Comparison of ENCODE assay signal across 9 mouse cellular contexts in the genomic region with DNA sequence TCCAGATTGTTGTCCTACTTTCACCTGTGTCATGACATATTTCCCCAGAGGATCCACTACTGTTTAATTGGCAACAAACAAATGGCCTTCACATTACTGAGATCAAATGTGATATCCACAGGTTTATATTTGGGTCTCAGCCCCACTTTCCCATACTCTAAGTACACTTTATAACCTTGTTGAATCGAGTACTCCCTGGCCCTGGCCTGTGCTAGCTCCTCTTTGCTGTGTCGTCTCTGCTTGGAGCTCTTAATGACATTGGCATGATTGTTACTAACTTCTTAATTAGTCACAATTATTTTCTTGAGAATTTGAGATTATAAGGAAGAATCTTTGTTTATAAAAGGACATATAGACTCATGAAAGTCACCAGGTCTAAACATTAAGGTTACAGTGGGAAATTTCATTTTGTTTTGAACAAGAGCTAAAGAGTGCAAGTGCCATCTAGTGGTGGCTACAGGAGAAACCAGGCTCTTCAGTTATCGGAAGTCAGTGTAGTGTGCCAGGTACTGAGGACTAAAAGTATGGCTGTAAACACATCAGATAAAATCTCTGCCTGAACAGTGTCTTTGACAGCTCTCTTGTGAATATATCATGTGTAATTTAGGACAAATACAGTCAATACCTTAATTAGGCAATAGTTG. TPM values are rescaled to one million over a fixed set of nuclear protein-coding genes. Genes with fewer than 3 reads are reported as not detected.
DNase-seq lines count a peak whose midpoint lies in the region; ATAC-seq and TF ChIP-seq lines count a peak whose summit lies in the region.
"Had no signal": no experiment of that assay in that cellular context is flagged by ENCODE, and none has a peak within 500 bp of the region (broad histone marks: within the 10 kb centered on the region; RNA-seq: fewer than 3 reads in every experiment).

No protein-coding gene starts in this region.

- peak; percentile 43 for DNase-seq in ES-CJ7 (ENCODE audit: low read depth, low spot score)
- peak; percentile 50 for DNase-seq in embryo, embryonic 11 days
- DNase-seq in layer of hippocampus, adult 2 months (ENCODE audit: low spot score in 2 of 2), result peak; percentile 13 to 18
- DNase-seq in retina, postnatal 1 day, result peak; percentile 44
- no peak for DNase-seq in gastrocnemius, postnatal 25 days
- DNase-seq in heart, postnatal 36 days, result no peak

- H3K27me3 ChIP-seq in intestine, postnatal 0 days (replicated peaks; ENCODE audit: control insufficient read depth, insufficient read depth, low read length), result no peaks in the 10 kb centered on the region
- H3K27me3 ChIP-seq in intestine, embryonic 16.5 days (replicated peaks; ENCODE audit: control insufficient read depth, insufficient read depth, low read length), result no peaks in the 10 kb centered on the region

- intact Hi-C loops in heart, postnatal 36 days (cut with DNase I), result loop anchor here (2.0 to 5.0 kb wide), 2 partner anchors 127 to 571 kb away; no protein-coding TSS in a partner anchor

- no peak overlapping the region for H3K4me2 ChIP-seq in intestine, postnatal 0 days (replicated peaks; ENCODE audit: low read depth)
- H3K4me2 ChIP-seq in intestine, embryonic 16.5 days (ENCODE audit: low read depth, low read length), result no peak overlapping the region

- no peaks in the 10 kb centered on the region for H3K9me3 ChIP-seq in intestine, postnatal 0 days (ENCODE audit: control insufficient read depth)
- no peaks in the 10 kb centered on the region for H3K9me3 ChIP-seq in intestine, embryonic 16.5 days (ENCODE audit: control insufficient read depth, low read length)

- no peaks in the 10 kb centered on the region for H3K36me3 ChIP-seq in intestine, postnatal 0 days (ENCODE audit: control insufficient read depth, insufficient read depth)
- H3K36me3 ChIP-seq in intestine, embryonic 16.5 days (ENCODE audit: control insufficient read depth, insufficient read depth, low read length), result no peaks in the 10 kb centered on the region

- no peaks in the 10 kb centered on the region for H3K4me1 ChIP-seq in intestine, postnatal 0 days (replicated peaks; ENCODE audit: control insufficient read depth, insufficient read depth, low read length)
- no peaks in the 10 kb centered on the region for H3K4me1 ChIP-seq in intestine, embryonic 16.5 days (ENCODE audit: control insufficient read depth, insufficient read depth, low read length)

- TF ChIP-seq CTCF in intestine, postnatal 0 days (IDR thresholded peaks at IDR 0.05; ENCODE audit: low read depth), result peak; percentile 83
- TF ChIP-seq CTCF in layer of hippocampus, adult 2 months (conservative IDR thresholded peaks at IDR 0.05), result peak; percentile 89

- no peak overlapping the region for H3K9ac ChIP-seq in intestine, postnatal 0 days (ENCODE audit: low read depth, low read length)
- H3K9ac ChIP-seq in intestine, embryonic 16.5 days (ENCODE audit: low read depth, low read length), result no peak overlapping the region

- H3K4me3 ChIP-seq in intestine, postnatal 0 days (ENCODE audit: low read depth, low read length), result no peak overlapping the region
- no peak overlapping the region for H3K4me3 ChIP-seq in intestine, embryonic 16.5 days (ENCODE audit: low read length)
- H3K4me3 ChIP-seq in layer of hippocampus, adult 2 months, result no peak overlapping the region

- H3K27ac ChIP-seq in intestine, postnatal 0 days (ENCODE audit: low read depth, low read length), result no peak overlapping the region
- H3K27ac ChIP-seq in intestine, embryonic 16.5 days (ENCODE audit: low read length), result no peak overlapping the region
- H3K27ac ChIP-seq in layer of hippocampus, adult 2 months, result no peak overlapping the region

- no peak for ATAC-seq in intestine, postnatal 0 days
- ATAC-seq in intestine, embryonic 16.5 days, result no peak

- 57% methylated on average over 3 of the region's 3 CpGs for WGBS in intestine, postnatal 0 days
- 59% methylated on average over 3 of the region's 3 CpGs for WGBS in intestine, embryonic 16.5 days

RNA-seq across cellular contexts. Expression of gene Ovch2, which starts 12.9 kb away (rescaled TPM):
- polyA plus RNA-seq in intestine, postnatal 0 days (2015; fragmentation: Nextera tagmentation; extraction: Ambion mirVana), result not detected in 2 replicates
- polyA plus RNA-seq in intestine, embryonic 16.5 days (2015; fragmentation: Nextera tagmentation; extraction: Ambion mirVana), result not detected in 2 replicates
- not detected for total RNA-seq in layer of hippocampus, adult 2 months (2021)
- total RNA-seq in gastrocnemius, postnatal 25 days (2021), result not detected
- total RNA-seq in heart, postnatal 36 days (2021), result not detected
- total RNA-seq: neutrophil, adult 5-6 weeks had no signal

RNA-seq across cellular contexts. Expression of gene Olfr467, which starts 24.0 kb away (rescaled TPM):
- not detected in 2 replicates for polyA plus RNA-seq in intestine, postnatal 0 days (2015; fragmentation: Nextera tagmentation; extraction: Ambion mirVana)
- not detected in 2 replicates for polyA plus RNA-seq in intestine, embryonic 16.5 days (2015; fragmentation: Nextera tagmentation; extraction: Ambion mirVana)
- not detected for total RNA-seq in layer of hippocampus, adult 2 months (2021)
- not detected for total RNA-seq in gastrocnemius, postnatal 25 days (2021)
- total RNA-seq in heart, postnatal 36 days (2021), result not detected
- total RNA-seq: neutrophil, adult 5-6 weeks had no signal

RNA-seq across cellular contexts. Expression of gene Cyb5r2, which starts 30.3 kb away (rescaled TPM):
- 0.13 TPM in 1 of 2 replicates, not detected in the other for polyA plus RNA-seq in intestine, postnatal 0 days (2015; fragmentation: Nextera tagmentation; extraction: Ambion mirVana)
- 0.11 and 0.12 TPM in 2 replicates for polyA plus RNA-seq in intestine, embryonic 16.5 days (2015; fragmentation: Nextera tagmentation; extraction: Ambion mirVana)
- total RNA-seq in layer of hippocampus, adult 2 months (2021), result under 1 TPM in 1 of 2 experiments, not detected in 1; 0.41 TPM
- total RNA-seq in gastrocnemius, postnatal 25 days (2021), result under 1 TPM in 1 of 2 experiments, not detected in 1; 0.23 TPM
- total RNA-seq in heart, postnatal 36 days (2021), result not detected
- total RNA-seq: neutrophil, adult 5-6 weeks had no signal

RNA-seq across cellular contexts. Expression of gene Olfr469, which starts 37.2 kb away (rescaled TPM):
- not detected in 2 replicates for polyA plus RNA-seq in intestine, postnatal 0 days (2015; fragmentation: Nextera tagmentation; extraction: Ambion mirVana)
- not detected in 2 replicates for polyA plus RNA-seq in intestine, embryonic 16.5 days (2015; fragmentation: Nextera tagmentation; extraction: Ambion mirVana)
- total RNA-seq in layer of hippocampus, adult 2 months (2021), result not detected
- not detected for total RNA-seq in gastrocnemius, postnatal 25 days (2021)
- not detected for total RNA-seq in heart, postnatal 36 days (2021)
- total RNA-seq: neutrophil, adult 5-6 weeks had no signal

RNA-seq across cellular contexts. Expression of gene Olfr470, which starts 59.2 kb away (rescaled TPM):
- polyA plus RNA-seq in intestine, postnatal 0 days (2015; fragmentation: Nextera tagmentation; extraction: Ambion mirVana), result not detected in 2 replicates
- not detected in 2 replicates for polyA plus RNA-seq in intestine, embryonic 16.5 days (2015; fragmentation: Nextera tagmentation; extraction: Ambion mirVana)
- total RNA-seq in layer of hippocampus, adult 2 months (2021), result not detected
- not detected for total RNA-seq in gastrocnemius, postnatal 25 days (2021)
- total RNA-seq in heart, postnatal 36 days (2021), result not detected
- total RNA-seq: neutrophil, adult 5-6 weeks had no signal

Comparison
In these comparisons a context has a peak if more than half of its experiments do, and no peak if none do; other contexts are left out.
1. DNase-seq: peak in ES-CJ7 (single experiment), embryo, embryonic 11 days (single experiment), layer of hippocampus, adult 2 months (2 of 2) and retina, postnatal 1 day (single experiment); none in gastrocnemius, postnatal 25 days (single experiment) and heart, postnatal 36 days (0 of 2).